Mouse (Mus musculus): Measurements from ENCODE around the gene Sf3a1.

Sf3a1 gene

GRCm38 (mm10) chr11:4134986-4135935 is 24.9 kb upstream of the Sf3a1 start, which contains the start of gene Rnf215:
TSS of gene Rnf215 (plus strand) at chr11:4135202.
- DNase-seq (ENCODE audit: low spot score in 2 of 2): peak; percentile 90 to 97

DNA sequence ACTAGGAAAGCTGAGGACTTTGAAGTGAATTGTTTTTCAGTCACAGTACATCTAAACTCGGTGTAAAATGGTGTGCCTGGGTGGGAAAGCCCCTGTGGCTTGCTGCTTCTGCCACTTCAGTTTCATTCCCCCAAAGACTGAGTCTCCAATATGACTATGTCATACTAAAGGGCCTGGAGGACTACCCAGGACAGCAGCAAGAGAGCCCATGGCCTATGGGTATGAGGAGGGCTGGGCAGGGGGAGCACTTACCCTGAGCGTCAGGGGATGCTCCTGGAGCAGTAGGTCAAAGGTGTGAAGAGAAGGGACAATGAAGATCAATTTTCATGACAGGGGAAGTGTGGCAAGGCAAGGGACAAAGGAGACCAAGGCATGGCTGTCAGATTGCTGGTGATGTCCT is 21.2 kb upstream of the Sf3a1 start:
- no peak for DNase-seq (ENCODE audit: low spot score in 2 of 2)

GRCm38 (mm10) chr11:4141505-4141904 is 18.6 kb upstream of the Sf3a1 start:
- DNase-seq (ENCODE audit: low spot score in 2 of 2): no peak

DNA sequence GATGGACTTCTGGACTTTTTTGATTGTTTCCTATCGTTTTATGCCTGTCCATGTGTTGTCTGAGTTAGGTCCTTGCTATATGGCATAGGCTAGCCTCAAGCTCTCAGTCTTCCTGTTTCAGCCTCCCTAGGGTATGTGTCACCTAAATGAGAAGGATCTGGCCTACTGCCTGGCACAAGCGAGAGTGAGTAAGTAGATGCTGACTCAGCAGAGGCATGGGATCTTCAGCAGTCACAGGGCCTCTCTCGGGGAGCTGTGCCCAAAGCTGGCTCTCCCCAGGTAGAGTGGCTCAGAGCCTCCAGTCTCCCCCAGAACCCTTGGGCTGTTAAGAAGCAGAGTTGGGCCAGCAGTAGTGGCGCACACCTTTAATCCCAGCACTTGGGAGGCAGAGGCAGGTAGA is 17.8 kb upstream of the Sf3a1 start:
- no peak for DNase-seq (ENCODE audit: low spot score in 2 of 2)

DNA sequence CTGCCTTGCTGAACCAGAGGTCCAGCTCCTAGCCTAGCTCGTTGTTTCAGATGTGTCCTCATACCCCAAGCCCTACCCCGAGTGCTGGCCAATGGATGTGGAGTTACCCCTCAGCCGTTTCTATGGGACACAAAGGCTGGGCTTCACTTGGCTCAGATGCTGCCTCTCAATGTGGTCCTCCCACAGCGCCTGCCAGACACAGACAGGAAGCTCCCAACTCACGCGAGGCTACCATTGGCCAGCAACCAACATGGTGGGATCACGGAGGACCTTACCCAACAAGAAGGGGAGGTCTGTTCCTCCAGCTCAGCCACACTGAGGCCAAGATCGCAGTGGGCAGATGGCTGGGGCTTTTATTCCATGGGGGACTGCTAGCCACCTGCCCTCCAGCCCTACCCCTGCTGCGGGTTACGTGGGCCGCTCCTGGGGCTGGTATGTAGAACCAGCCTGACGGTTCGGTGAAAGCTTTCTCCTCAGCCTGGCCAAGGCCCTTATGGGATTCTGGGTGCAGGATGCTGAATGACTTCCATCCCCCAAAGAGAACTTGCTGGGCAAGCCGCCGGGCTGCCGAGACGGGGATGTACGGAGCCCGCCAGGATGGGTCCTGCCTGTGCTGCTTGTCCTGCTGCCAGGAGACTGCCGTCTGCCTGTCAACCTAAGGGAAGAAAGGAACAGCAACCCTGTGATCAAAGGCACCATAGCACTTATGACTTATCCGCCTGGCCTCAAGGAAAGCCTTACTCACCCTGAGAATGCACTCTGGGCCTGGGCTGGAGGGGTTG is 16.7 kb upstream of the Sf3a1 start:
- DNase-seq (ENCODE audit: low spot score in 2 of 2): no peak

DNA sequence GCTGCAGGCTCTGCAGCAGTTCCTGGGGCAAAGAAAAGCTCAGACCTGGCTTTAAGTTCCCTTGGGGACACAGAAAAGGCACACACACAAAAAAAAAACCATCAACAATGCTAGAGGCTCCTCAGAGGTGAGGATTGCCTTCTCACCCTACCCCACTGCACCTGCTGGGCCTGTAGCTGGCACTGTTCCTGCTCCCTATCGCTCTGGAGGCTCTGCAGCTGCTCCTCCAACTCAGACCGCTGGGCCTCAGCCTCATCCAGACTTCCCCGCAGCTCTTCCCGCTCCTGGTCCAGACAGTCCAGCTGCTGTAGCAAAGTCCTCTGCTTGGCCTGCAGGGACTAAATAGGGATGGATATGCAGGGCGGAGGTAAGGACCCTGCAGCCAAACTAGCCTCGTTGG is 13.8 kb upstream of the Sf3a1 start:
- DNase-seq (ENCODE audit: low spot score in 2 of 2): no peak

- DNase-seq (ENCODE audit: low spot score in 2 of 2): no peak
Measured at GRCm38 (mm10) chr11:4147098-4147497, 13.1 kb upstream of the Sf3a1 start.

DNA sequence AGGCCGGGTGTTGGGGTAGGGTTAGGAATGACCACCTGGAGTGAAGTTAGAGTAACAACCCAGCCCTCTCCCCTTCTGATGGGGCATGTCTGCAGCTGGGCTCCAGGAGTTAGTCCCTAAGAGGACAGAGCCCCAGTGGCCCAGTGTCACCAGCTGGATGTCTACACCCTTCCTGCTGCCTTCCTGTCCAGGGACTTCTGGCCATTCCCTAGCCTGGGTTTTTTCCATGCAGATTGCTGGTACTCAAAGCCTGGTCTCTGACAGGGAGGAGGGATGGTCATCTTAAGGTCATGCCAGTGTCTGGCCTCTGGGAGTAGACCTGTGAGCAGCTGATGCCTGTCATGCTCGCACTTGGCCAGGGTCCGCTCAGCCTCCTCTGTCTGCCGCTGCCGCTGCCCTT is 12.0 kb upstream of the Sf3a1 start:
- no peak for DNase-seq (ENCODE audit: low spot score in 2 of 2)

DNA sequence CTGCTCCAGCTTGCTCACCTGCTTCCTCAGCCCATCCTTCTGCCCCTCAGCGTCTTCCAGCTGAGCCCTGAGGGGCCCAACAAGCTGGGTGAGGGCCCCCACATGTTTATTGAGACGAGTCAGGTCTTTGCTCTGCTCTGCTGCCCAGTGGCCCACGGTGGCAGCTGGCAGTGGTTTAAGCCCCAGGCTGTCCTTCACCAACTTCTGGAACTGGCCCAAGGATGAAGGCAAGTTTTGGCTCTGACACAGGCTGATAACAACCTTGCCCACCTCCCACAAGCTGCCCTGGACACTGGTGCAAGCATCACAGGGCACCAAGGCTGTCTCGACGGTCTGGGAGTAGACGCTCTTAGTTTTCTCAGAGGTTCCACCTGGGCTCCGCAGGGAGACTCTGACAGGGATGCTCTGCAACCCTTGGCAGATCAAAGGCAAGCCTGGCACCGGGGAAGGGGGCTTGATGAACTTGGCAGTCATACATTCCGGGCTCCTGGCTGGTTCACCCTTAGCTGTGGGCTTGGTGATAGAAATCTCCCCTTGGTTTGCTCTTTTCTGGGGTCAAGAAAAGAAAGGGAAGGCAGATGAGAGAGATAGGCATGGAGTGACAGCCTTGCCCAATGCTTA is 11.5 kb upstream of the Sf3a1 start:
- no peak for DNase-seq (ENCODE audit: low spot score in 2 of 2)

- DNase-seq (ENCODE audit: low spot score in 2 of 2): no peak
Measured at GRCm38 (mm10) chr11:4149886-4150285, 10.3 kb upstream of the Sf3a1 start.

DNA sequence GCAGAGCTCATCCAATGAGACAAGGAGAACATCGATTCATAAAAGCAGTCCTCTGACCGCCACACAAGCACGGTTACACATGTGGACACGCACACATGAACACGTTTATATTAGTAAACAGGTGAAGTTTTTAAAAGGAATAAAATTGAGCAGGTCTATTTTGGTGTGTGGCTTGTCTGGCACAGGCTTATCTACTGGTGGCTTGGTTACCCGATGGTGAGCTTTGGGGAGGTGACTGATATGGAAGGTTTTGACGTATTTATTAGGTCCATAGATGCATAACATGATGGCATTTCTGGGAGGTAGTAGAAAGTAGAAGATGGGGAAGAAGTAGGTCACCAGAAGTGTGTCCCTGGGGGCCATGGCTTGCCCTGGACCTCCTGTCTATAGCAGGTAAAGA is 6.5 kb upstream of the Sf3a1 start:
- DNase-seq (ENCODE audit: low spot score in 2 of 2): no peak

GRCm38 (mm10) chr11:4155641-4156040 is 4.5 kb upstream of the Sf3a1 start:
- no peak for DNase-seq (ENCODE audit: low spot score in 2 of 2)

DNA sequence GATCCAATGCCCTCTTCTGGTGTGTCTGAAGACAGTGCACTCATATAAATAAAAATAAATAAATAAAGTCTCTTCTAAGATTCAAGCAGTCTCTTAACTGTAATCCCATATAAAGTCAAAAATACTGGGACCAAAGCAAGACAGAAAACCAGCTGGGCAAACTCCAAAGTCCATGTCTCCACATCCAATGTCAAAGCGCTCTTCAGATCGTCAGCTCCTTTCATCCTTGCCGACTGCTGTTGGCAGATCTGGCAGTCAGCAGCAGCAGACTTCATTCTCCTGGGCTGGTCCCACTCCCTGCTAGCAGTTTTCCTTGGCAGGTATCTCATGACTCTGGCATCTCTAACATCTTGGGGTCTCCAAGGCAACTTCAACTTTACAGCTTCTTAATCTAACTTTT is 1.5 kb upstream of the Sf3a1 start:
- DNase-seq (ENCODE audit: low spot score in 2 of 2): no peak

- no peak for DNase-seq (ENCODE audit: low spot score in 2 of 2)
Measured at GRCm38 (mm10) chr11:4160758-4161480, 769 bp downstream of the Sf3a1 start.

GRCm38 (mm10) chr11:4164701-4165100 is 4.6 kb downstream of the Sf3a1 start:
- no peak for DNase-seq (ENCODE audit: low spot score in 2 of 2)

DNA sequence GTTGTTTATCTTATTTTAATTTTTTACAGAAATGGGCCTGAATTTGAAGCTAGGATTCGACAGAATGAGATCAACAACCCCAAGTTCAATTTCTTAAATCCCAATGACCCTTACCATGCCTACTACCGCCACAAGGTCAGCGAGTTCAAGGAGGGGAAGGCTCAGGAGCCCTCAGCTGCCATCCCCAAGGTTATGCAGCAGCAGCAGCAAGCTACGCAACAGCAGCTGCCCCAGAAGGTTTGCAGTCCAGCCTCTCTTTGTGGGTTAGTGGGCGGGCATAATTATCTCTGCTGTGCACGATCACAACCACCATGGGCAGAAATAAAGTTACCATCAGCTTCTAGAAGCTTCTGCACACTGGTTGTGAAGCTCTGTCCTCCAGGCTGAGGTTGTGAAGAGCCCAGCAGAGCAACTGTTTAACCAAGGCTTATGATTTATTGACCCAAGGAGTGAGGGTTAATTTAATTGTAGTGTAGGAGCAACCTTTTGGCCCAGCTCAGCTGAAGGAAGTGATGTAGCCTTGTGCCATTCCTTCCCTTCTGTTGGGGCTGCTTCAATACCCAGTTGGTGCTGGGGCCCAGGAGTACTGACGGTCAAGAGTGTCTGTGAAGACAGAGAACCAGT is 6.4 kb downstream of the Sf3a1 start:
- no peak for DNase-seq (ENCODE audit: low spot score in 2 of 2)

GRCm38 (mm10) chr11:4174586-4174985 is 14.4 kb downstream of the Sf3a1 start:
- DNase-seq (ENCODE audit: low spot score in 2 of 2): no peak

GRCm38 (mm10) chr11:4177716-4178115 is 17.6 kb downstream of the Sf3a1 start:
- DNase-seq (ENCODE audit: low spot score in 2 of 2): no peak

- no peak for DNase-seq (ENCODE audit: low spot score in 2 of 2)
Measured at GRCm38 (mm10) chr11:4182061-4182460, 21.9 kb downstream of the Sf3a1 start.

DNA sequence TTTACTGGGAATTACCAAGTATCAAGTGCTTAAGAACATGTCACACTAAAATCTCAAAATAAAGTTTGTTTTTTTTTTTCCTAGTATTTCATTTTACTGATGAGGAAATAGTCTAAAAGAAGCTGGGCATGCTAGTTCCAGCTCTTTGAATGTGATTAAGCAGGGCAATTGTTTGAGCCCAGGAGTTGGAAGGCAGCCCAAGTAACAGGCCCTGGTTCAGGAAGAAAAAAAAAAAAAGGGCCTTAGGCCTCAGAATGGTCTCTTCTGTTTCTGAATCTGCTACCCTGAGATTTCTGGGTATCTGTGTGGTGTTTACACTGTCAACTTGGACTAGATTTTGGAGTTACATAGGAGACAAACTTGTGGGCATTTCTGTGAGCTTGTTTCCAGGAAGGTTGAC is 23.4 kb downstream of the Sf3a1 start:
- DNase-seq (ENCODE audit: low spot score in 2 of 2): no peak

GRCm38 (mm10) chr11:4184251-4184952 is 24.3 kb downstream of the Sf3a1 start:
- DNase-seq (ENCODE audit: low spot score in 2 of 2): no peak
